Mouse (Mus musculus): ENCODE results near the gene Vwa8.

Vwa8 gene

DNA sequence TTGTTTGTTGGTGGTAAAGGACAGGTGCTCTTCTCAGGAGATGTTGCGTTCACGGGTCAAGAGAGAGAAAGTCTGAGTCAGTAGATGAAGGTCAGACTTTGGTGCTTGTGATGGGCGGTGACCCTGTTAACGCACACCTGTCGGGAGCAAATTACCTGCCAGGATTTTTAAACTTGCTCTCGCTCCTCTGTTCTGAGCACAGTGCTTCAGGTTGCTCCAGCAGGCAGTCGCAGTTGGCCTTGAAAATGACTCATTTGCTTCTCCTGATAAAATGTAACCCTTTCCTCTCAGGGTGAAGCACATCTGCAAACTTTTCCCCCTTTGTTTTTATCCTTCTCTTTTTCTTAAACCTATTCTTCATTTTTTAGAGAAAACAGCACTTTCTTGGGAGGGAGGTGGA lies 234.7 kb downstream of the Vwa8 start:
- DNase-seq (ENCODE audit: low spot score in 2 of 2), result no peak

DNA sequence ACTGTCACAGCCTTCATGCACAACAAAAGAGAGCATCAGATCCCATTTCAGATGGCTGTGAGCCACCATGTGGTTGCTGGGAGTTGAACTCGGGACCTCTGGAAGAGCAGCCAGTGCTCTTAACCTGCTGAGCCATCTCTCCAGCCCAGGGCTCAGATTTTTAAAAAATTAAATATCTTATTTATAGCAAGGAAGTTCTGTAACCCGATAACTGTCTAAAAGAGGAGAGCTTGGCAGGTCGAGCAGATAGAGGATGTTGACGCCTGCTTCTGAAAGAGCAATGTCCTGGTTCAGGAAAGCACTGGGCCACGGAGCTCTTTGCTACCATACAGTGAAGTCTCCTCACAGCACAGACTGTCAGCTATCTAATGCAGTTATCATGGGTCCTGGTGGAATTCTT lies 237.2 kb downstream of the Vwa8 start:
- DNase-seq (ENCODE audit: low spot score in 2 of 2), result no peak

- peak; percentile 12 to 44 for DNase-seq (ENCODE audit: low spot score in 2 of 2)
Observed at GRCm38 (mm10) chr14:79089464-79089863, 240.6 kb downstream of the Vwa8 start.

GRCm38 (mm10) chr14:79097181-79097580 lies 248.3 kb downstream of the Vwa8 start:
- DNase-seq (ENCODE audit: low spot score in 2 of 2), result no peak

- peak; percentile 50 to 87 for DNase-seq (ENCODE audit: low spot score in 2 of 2)
Observed at GRCm38 (mm10) chr14:79106655-79107515, 258.0 kb downstream of the Vwa8 start.

DNA sequence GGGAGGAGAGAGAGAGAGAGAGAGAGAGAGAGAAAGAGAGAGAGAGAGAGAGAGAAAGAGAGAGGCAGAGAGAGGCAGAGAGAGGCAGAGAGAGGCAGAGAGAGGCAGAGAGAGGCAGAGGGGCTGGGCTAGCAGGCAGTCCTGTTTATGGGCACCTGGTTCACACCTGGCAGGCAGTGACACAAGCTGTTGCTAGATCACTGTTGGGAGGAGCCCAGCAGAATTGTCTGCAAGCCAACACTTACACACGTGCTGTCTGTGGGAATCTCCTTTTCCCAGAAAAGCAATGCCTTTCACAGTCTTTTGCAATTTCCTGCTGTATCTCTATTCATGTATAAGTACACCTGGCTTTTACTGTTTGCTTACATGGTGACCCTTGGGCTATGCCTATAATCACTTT lies 260.5 kb downstream of the Vwa8 start:
- no peak for DNase-seq (ENCODE audit: low spot score in 2 of 2)

DNA sequence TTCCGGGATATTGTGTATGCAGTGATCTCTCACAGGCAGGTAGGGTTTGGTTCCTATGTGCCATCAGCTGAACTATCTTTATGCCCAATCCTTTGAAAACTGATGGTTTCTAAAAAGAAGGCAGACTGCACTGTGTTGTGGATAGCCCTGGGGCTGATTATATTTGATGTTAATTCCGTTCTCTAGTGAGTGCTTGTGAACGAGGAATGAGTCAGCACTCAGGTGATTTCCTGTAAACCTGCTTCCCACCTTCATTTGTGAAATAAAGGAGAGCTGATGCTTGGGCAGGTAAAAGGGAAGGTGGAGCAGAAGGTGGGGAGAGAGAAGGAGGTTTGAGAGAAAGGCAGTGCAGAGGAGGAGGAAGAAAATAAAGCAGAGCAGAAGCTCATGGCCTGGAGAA lies 261.2 kb downstream of the Vwa8 start:
- DNase-seq (ENCODE audit: low spot score in 2 of 2), result no peak

GRCm38 (mm10) chr14:79112050-79112449 lies 263.2 kb downstream of the Vwa8 start:
- DNase-seq (ENCODE audit: low spot score in 2 of 2), result no peak

DNA sequence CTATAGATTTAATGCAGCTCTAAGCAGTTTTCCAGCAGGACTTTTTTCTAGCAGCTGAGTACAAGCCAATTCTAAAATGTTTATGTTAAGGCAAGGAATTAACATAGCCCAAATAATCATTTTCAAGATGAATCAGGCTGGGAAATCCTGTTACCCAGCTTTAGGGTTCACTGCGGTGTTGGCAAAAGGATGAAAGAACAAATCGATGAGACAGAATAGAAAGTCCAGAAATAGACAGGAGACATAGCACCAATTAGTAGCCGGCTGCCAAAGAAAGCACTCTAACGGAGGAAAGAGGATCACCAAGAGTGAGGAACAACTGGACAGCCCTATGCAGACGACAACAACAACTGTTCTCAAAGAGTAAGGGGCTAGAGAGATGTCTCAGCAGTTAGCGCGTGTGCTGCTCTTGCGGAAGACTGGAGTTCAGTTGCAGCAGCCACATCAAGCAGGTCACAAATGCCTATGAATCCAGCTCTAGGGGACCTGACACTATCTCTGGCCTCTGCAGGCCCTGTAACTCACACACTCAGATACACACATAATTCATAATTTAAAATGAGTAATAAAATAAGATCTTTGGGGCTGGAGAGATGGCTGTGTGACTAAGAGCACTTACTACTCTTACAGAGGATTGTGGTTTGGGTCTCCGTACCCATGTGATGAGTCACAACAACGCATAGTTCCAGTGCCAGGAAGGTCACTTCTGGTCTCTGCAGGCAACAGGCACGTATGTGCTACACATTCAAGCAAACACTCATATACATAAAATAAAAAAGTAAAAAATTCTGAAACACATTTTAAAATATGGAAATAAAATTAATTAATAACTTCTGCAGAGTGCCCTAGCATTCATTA lies 265.9 kb downstream of the Vwa8 start:
- no peak for DNase-seq (ENCODE audit: low spot score in 2 of 2)

- no peak for DNase-seq (ENCODE audit: low spot score in 2 of 2)
Observed at GRCm38 (mm10) chr14:79118457-79118856, 269.6 kb downstream of the Vwa8 start.

DNA sequence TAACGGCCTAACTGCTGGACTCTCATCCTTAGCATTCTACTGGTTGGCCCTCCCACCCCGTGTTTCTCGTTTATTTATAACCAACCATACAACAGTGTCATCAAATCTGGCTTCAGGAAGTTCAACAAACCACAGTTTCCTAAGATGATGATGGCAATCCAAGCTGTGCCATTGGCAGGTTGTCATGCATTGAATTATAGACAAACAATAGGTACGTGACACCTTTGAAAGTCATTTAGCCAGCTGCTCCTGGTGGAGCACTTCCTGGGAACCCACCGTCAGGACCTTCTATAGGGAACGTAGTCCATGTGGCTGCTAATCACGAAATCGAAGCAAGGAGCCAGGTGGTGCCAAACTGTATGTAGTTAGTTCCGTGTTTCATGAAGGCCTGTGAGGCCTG lies 270.5 kb downstream of the Vwa8 start:
- no peak for DNase-seq (ENCODE audit: low spot score in 2 of 2)

- DNase-seq (ENCODE audit: low spot score in 2 of 2), result no peak
Observed at GRCm38 (mm10) chr14:79120681-79121080, 271.8 kb downstream of the Vwa8 start.

- no peak for DNase-seq (ENCODE audit: low spot score in 2 of 2)
Observed at GRCm38 (mm10) chr14:79123466-79123865, 274.6 kb downstream of the Vwa8 start.

DNA sequence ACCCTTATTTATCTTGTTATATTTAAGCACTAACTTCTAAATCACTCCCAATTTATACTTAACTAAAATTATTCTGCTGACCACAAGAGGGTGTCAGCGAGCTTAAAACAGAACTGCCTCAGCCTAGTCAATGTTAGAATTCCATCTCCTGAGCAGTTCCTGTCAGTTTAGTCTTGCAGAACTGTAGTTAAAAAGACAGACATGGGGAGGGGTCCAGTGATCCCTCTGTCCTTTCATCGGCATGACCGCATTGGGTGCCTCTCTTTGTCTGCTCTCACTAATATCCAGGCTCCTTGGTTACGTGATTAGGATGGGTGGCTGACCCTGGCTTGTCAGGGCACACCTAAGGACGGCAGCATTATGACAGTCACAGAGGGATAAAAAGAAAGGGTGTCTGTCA lies 275.8 kb downstream of the Vwa8 start:
- DNase-seq (ENCODE audit: low spot score in 2 of 2), result peak in 1 of 2 experiments; percentile 44

GRCm38 (mm10) chr14:79126176-79126575 lies 277.3 kb downstream of the Vwa8 start:
- DNase-seq (ENCODE audit: low spot score in 2 of 2), result no peak

DNA sequence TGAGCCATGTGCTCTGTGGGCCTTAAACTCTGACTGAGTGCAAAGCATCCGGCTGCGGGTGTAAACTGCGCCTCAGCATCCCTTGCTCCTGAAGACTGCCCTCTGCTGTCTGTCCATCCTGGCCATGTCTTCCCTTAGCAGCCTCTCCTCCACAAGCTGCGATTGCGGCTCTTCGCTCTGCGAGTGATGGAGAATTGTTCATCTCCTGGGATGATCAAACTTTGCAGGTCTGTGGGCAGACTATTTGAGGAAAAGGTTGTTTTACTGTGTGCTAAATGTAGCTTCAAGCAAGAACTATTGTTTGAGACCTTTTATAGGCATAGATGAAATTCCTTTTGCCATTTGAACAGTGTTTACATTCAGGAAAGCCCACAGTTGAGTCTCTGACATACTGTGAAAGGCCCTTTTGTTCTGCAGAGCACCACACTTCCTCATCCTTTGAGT lies 286.1 kb downstream of the Vwa8 start:
- DNase-seq (ENCODE audit: low spot score in 2 of 2), result peak in 1 of 2 experiments; percentile 17

DNA sequence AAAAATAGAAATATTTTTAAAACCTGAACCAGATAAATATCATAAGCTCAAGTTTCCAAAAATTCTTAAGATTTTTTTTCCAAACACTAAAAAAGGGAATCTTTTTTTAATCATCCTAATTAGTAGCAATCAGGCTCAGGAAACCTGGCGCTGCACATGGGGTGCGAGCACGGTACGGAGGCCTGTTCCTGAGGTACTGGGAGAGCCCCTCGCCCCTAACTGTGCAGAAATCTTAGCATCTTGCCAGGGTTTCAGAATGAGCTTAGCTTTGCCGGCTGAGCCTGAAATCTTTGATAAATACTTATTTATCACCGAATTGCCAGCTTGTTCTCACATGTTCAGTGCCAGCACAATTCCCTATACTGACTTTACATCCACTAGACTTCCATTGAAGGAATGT lies 286.6 kb downstream of the Vwa8 start:
- DNase-seq (ENCODE audit: low spot score in 2 of 2), result no peak

DNA sequence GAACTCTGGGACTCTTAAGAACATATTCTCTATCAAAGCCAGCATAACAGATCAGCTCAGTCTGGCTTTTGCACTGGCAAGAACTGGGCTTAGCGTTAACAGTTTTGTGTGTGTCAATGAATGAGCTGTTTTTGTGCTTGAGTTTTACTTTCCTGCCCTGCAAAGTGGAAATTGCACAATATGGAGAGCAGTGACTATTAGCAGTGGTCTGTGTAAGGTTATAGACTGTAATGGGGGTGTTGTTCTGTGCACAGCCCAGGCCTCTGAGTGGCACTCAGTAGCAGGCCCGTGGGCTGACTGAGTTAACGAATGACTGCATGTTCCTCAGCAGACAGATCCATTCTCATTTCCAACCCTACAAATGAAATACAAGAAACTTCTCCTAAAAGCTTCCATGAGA lies 287.7 kb downstream of the Vwa8 start:
- no peak for DNase-seq (ENCODE audit: low spot score in 2 of 2)

DNA sequence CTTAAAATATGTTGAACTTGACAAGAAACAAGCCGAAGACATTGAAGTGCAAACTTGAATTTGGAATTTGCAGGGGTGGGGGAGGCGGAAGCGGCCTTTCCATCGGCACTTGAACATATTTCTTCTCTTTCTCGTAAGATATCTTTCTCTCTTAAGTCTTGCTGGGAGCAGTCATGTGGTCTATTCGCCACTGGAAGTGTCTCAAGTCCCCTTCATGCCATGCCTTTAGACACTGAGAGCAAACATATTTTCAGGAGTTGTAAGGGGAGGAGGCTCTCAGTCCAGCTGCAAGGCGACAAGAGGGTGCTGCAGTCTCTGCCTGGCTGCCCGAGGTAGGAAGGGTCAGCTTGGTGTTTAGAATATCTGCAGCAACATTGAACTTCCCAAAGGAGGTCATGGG lies 288.2 kb downstream of the Vwa8 start:
- no peak for DNase-seq (ENCODE audit: low spot score in 2 of 2)

DNA sequence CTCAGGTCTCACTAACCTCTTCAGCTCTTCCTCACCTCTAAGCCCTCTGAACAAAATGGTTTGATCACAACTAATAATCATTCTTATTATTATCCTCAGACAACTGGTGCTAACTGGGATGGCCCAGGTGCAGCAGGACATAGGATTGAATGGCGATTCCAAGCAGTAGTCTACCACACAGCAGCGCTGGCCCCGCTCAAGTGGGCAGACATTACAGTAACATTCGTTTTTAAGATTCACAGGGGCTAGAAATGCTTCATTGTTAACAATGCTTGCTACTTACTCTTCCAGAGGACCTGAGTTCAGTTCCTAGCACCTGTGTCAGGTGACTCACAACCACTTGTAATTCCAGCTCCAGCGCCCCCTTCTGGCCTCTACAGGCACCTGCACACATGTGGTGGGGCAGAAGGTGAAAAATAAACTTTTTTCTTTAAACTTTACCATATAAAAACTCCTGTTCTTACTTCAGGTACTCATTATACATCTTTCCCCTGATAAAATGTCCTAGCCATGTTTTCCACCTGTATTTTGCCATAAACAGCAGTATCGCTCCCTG lies 290.3 kb downstream of the Vwa8 start:
- no peak for DNase-seq (ENCODE audit: low spot score in 2 of 2)

DNA sequence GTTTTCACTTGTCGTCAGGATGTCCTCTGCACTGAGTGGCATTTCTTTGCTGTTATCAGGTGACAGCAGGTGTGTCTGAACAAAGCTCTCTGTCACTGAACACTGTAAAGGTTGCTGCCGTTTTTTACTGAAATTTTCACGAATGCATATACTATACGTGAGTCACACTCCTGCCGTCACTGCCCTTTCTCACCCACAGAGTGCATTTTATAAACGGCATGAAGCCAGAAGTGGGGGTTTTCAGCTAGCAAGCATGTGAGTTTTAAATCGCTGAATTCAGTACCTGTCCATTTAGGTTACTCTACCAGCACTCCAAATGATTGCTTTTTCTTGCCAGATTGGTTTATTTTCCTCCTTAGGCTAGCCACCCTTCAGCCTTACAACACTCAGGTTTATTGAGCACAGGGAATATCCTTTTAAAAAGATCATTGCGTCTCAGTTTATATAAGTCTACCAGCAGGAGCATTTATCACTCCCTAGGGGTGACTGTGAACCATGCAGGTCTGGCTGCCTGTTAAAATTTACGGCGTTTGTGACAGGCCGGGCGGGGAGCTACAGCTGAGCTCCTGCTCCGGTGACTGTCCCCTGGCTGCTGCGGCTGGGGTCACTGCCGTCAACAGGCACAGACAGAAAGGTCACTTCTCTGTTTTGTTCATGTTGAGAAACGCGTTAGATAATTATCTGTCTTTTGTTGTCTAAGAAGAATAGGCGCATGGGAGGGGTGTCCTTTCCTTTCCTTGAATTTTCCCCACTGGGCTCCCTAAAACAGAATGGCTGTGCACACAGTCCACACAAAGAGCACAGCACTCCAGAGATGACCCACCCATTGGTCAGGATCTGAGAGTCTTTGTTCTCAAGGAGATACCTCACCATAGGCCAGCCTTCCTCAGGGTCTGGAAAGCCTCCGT lies 291.3 kb downstream of the Vwa8 start:
- no peak for DNase-seq (ENCODE audit: low spot score in 2 of 2)

Measured in left cerebral cortex, adult 9 months (tissue).